Mouse (Mus musculus) heart, embryonic 16.5 days (tissue): ENCODE measurements at regions not wholly inside any gene's neighbourhood (a gene's known extent, or its start where the extent isn't known, plus 50 kb on each side); places are given as distances from the start of the nearest gene placed in this dataset.

Experiments used
- ATAC-seq: fragments of 200-750 bp; cut with Nextera tagmentation; replicated peaks from 2 replicates; pipeline ENCODE4 v1.8.0; 2017; ENCODE audit warnings: moderate number of reproducible peaks; ENCODE audit not compliant: insufficient read depth, low FRiP score; ENCODE audit errors: extremely low read depth
- H3K27ac ChIP-seq: fragments of 300-500 bp; sonication (generic); 2 replicates; pipeline ENCODE4 v1.5.1; 2014; ENCODE audit warnings: mild to moderate bottlenecking, low read length, control low read depth, moderate library complexity
- H3K27me3 ChIP-seq: fragments of 300-500 bp; sonication (generic); 2 replicates; pipeline ENCODE4 v1.6.1; 2014; ENCODE audit warnings: low read length, mixed read lengths; ENCODE audit not compliant: control insufficient read depth, insufficient read depth
- H3K36me3 ChIP-seq: fragments of 300-500 bp; sonication (generic); 2 replicates; pipeline ENCODE4 v1.6.1; 2014; ENCODE audit not compliant: control insufficient read depth, insufficient read depth
- H3K4me1 ChIP-seq: fragments of 300-500 bp; sonication (generic); 2 replicates; pipeline ENCODE4 v1.6.1; 2014; ENCODE audit warnings: low read length, mixed read lengths; ENCODE audit not compliant: control insufficient read depth, insufficient read depth
- H3K4me2 ChIP-seq: fragments of 300-500 bp; sonication (generic); 2 replicates; pipeline ENCODE4 v1.6.1; 2014; ENCODE audit warnings: low read depth, mild to moderate bottlenecking, control low read depth, low read length
- H3K4me3 ChIP-seq: fragments of 300-500 bp; sonication (generic); 2 replicates; pipeline ENCODE4 v1.5.1; 2014; ENCODE audit warnings: mild to moderate bottlenecking, control low read depth, low read length
- H3K9ac ChIP-seq: fragments of 300-500 bp; sonication (generic); 2 replicates; pipeline ENCODE4 v1.6.1; 2014; ENCODE audit warnings: low read length, control low read depth
- H3K9me3 ChIP-seq: fragments of 300-500 bp; sonication (generic); replicated peaks from 2 replicates; pipeline ENCODE4 v1.6.1; 2016; ENCODE audit warnings: low read length; ENCODE audit not compliant: control insufficient read depth
- WGBS: fragments of 180-500 bp; shearing (Covaris S2); extraction: QIAGEN DNeasy Blood & Tissue Kit; methylation state at CpG from one replicate; pipeline ENCODE4 v1.1.7; 2014; 5-methylcytosine and 5-hydroxymethylcytosine counted together

- no peaks in the 10 kb centered on the region for H3K36me3 ChIP-seq
- ATAC-seq, result no peak
- no peaks in the 10 kb centered on the region for H3K9me3 ChIP-seq
- H3K4me3 ChIP-seq, result no peak overlapping the region
- H3K27me3 ChIP-seq, result no peaks in the 10 kb centered on the region
- no peak overlapping the region for H3K27ac ChIP-seq
- H3K4me2 ChIP-seq, result no peak overlapping the region
- no peak overlapping the region for H3K9ac ChIP-seq
- 69% methylated on average over 2 of the region's 2 CpGs for WGBS
- peaks cover 3% of the 10 kb centered on the region for H3K4me1 ChIP-seq
These were observed 251.3 kb upstream of the Xrcc4 start for GRCm38 (mm10) chr13:90340647-90341160.

- no peak for ATAC-seq
- no peak overlapping the region for H3K4me3 ChIP-seq
- H3K27ac ChIP-seq, result no peak overlapping the region
- no peaks in the 10 kb centered on the region for H3K9me3 ChIP-seq
- no peaks in the 10 kb centered on the region for H3K36me3 ChIP-seq
- peaks cover 3% of the 10 kb centered on the region for H3K4me1 ChIP-seq
- H3K4me2 ChIP-seq, result no peak overlapping the region
- WGBS, result 78% methylated on average over 1 of the region's 1 CpGs
- no peak overlapping the region for H3K9ac ChIP-seq
- H3K27me3 ChIP-seq, result no peaks in the 10 kb centered on the region
These were observed 248.2 kb upstream of the Xrcc4 start for GRCm38 (mm10) chr13:90337591-90337990.

- 73% methylated on average over 3 of the region's 3 CpGs for WGBS
- Histone ChIP-seq H3K27me3 (no peaks in the 10 kb centered on the region), H3K9me3 (no peaks in the 10 kb centered on the region), H3K36me3 (no peaks in the 10 kb centered on the region), H3K4me2 (no peak overlapping the region), H3K4me3 (no peak overlapping the region), H3K4me1 (no peaks in the 10 kb centered on the region), H3K27ac (no peak overlapping the region), H3K9ac (no peak overlapping the region)
- no peak for ATAC-seq
These were observed 246.3 kb upstream of the Xrcc4 start for GRCm38 (mm10) chr13:90335741-90336037.

- Histone ChIP-seq H3K9me3 (no peaks in the 10 kb centered on the region), H3K4me1 (no peaks in the 10 kb centered on the region), H3K4me3 (no peak overlapping the region), H3K27ac (no peak overlapping the region), H3K27me3 (no peaks in the 10 kb centered on the region), H3K9ac (no peak overlapping the region), H3K36me3 (no peaks in the 10 kb centered on the region), H3K4me2 (no peak overlapping the region)
- ATAC-seq, result no peak
- 64% methylated on average over 6 of the region's 6 CpGs for WGBS
These were observed 245.7 kb upstream of the Xrcc4 start for GRCm38 (mm10) chr13:90334934-90335740.

- Histone ChIP-seq H3K9ac (no peak overlapping the region), H3K4me1 (no peaks in the 10 kb centered on the region), H3K9me3 (no peaks in the 10 kb centered on the region), H3K4me2 (no peak overlapping the region), H3K36me3 (no peaks in the 10 kb centered on the region), H3K27me3 (no peaks in the 10 kb centered on the region), H3K4me3 (no peak overlapping the region), H3K27ac (no peak overlapping the region)
- ATAC-seq, result no peak
These were observed 244.9 kb upstream of the Xrcc4 start for GRCm38 (mm10) chr13:90334286-90334685.

GRCm38 (mm10) chr13:90325226-90325625 is 235.8 kb upstream of the Xrcc4 start:
- H3K4me1 ChIP-seq, result no peaks in the 10 kb centered on the region
- H3K9ac ChIP-seq, result no peak overlapping the region
- 77% methylated on average over 3 of the region's 3 CpGs for WGBS
- no peak overlapping the region for H3K4me2 ChIP-seq
- no peaks in the 10 kb centered on the region for H3K36me3 ChIP-seq
- no peak for ATAC-seq
- no peak overlapping the region for H3K4me3 ChIP-seq
- no peaks in the 10 kb centered on the region for H3K9me3 ChIP-seq
- H3K27me3 ChIP-seq, result no peaks in the 10 kb centered on the region
- no peak overlapping the region for H3K27ac ChIP-seq

- no peak for ATAC-seq
- Histone ChIP-seq H3K27me3 (no peaks in the 10 kb centered on the region), H3K4me1 (no peaks in the 10 kb centered on the region), H3K9ac (no peak overlapping the region), H3K36me3 (no peaks in the 10 kb centered on the region), H3K4me2 (no peak overlapping the region), H3K4me3 (no peak overlapping the region), H3K27ac (no peak overlapping the region), H3K9me3 (no peaks in the 10 kb centered on the region; the same call in 1 of the 2 replicates)
- WGBS, result 84% methylated on average over 9 of the region's 9 CpGs
These were observed 224.0 kb upstream of the Xrcc4 start for GRCm38 (mm10) chr13:90313209-90313978.

GRCm38 (mm10) chr13:90310482-90310881 is 221.1 kb upstream of the Xrcc4 start:
- Histone ChIP-seq H3K4me3 (no peak overlapping the region), H3K4me2 (no peak overlapping the region), H3K9ac (no peak overlapping the region), H3K4me1 (no peaks in the 10 kb centered on the region), H3K9me3 (no peaks in the 10 kb centered on the region; the same call in 1 of the 2 replicates), H3K27ac (no peak overlapping the region), H3K36me3 (no peaks in the 10 kb centered on the region), H3K27me3 (no peaks in the 10 kb centered on the region)
- ATAC-seq, result no peak

GRCm38 (mm10) chr13:90300481-90300880 is 211.1 kb upstream of the Xrcc4 start:
- ATAC-seq, result no peak
- H3K4me2 ChIP-seq, result no peak overlapping the region
- no peak overlapping the region for H3K9ac ChIP-seq
- H3K4me3 ChIP-seq, result no peak overlapping the region
- no peak overlapping the region for H3K27ac ChIP-seq
- H3K27me3 ChIP-seq, result no peaks in the 10 kb centered on the region
- H3K4me1 ChIP-seq, result no peaks in the 10 kb centered on the region
- WGBS, result 54% methylated on average over 3 of the region's 3 CpGs
- H3K9me3 ChIP-seq, result no peaks in the 10 kb centered on the region
- H3K36me3 ChIP-seq, result no peaks in the 10 kb centered on the region
